Mouse (Mus musculus) hindbrain, embryonic 11.5 days (tissue): ENCODE measurements at regions not wholly inside any gene's neighbourhood (a gene's known extent, or its start where the extent isn't known, plus 50 kb on each side); places are given as distances from the start of the nearest gene placed in this dataset.
A peak's percentile ranks its signal among the peaks of the same experiment; 100 is the strongest.

ENCODE experiments used
- ATAC-seq: fragments of 200-750 bp; cut with Nextera tagmentation; 2 replicates; pipeline ENCODE4 v1.8.0; 2017; ENCODE audit warnings: mild to moderate bottlenecking, moderate TSS enrichment, moderate library complexity; ENCODE audit not compliant: low FRiP score
- DNase-seq: peaks from one replicate; pipeline ENCODE4 v3.0.0-alpha.2; 2015; ENCODE audit warnings: low spot score
- H3K27ac ChIP-seq: fragments of 300-500 bp; sonication (generic); 2 replicates; pipeline ENCODE4 v1.5.1; 2014; ENCODE audit warnings: mild to moderate bottlenecking, low read depth, low read length
- H3K27me3 ChIP-seq: fragments of 300-500 bp; sonication (generic); 2 replicates; pipeline ENCODE4 v1.6.1; 2014; ENCODE audit warnings: mild to moderate bottlenecking, low read length, moderate library complexity, mixed read lengths; ENCODE audit not compliant: control insufficient read depth, insufficient read depth
- H3K36me3 ChIP-seq: fragments of 300-500 bp; sonication (generic); 2 replicates; pipeline ENCODE4 v1.6.1; 2014; ENCODE audit warnings: mild to moderate bottlenecking, low read length, moderate library complexity, mixed read lengths; ENCODE audit not compliant: control insufficient read depth, insufficient read depth
- H3K4me1 ChIP-seq: fragments of 300-500 bp; sonication (generic); replicated peaks from 2 replicates; pipeline ENCODE4 v1.6.1; 2014; ENCODE audit warnings: low read length, mixed read lengths; ENCODE audit not compliant: control insufficient read depth, insufficient read depth
- H3K4me2 ChIP-seq: fragments of 300-500 bp; sonication (generic); replicated peaks from 2 replicates; pipeline ENCODE4 v1.6.1; 2014; ENCODE audit warnings: mild to moderate bottlenecking, low read depth, low read length
- H3K4me3 ChIP-seq: fragments of 300-500 bp; sonication (generic); 2 replicates; pipeline ENCODE4 v1.5.1; 2014; ENCODE audit warnings: low read depth, low read length
- H3K9ac ChIP-seq: fragments of 300-500 bp; sonication (generic); 2 replicates; pipeline ENCODE4 v1.6.1; 2014; ENCODE audit warnings: low read depth, low read length
- H3K9me3 ChIP-seq: fragments of 300-500 bp; sonication (generic); 2 replicates; pipeline ENCODE4 v1.6.1; 2016; ENCODE audit warnings: low read length; ENCODE audit not compliant: control insufficient read depth
- WGBS: fragments of 180-500 bp; shearing (Covaris S2); extraction: QIAGEN DNeasy Blood & Tissue Kit; methylation state at CpG from one replicate; pipeline ENCODE4 v1.1.7; 2014; 5-methylcytosine and 5-hydroxymethylcytosine counted together
- microRNA counts: library from miRNA; unstranded; fragments of <30 nt; microRNA quantifications from one replicate; lab custom pipeline; 2015

GRCm38 (mm10) chr6:51379560-51380274 lies 52.8 kb upstream of the Nfe2l3 start:
- Histone ChIP-seq H3K9ac (peak overlapping the region; percentile 90), H3K36me3 (no peaks in the 10 kb centered on the region), H3K27me3 (no peaks in the 10 kb centered on the region), H3K9me3 (no peaks in the 10 kb centered on the region), H3K4me3 (peak overlapping the region; percentile 35), H3K27ac (peak overlapping the region; percentile 92), H3K4me2 (peak overlapping the region; percentile 54), H3K4me1 (no peaks in the 10 kb centered on the region)
- DNase-seq (peak; percentile 84), ATAC-seq (peak; percentile 69)
- WGBS, result 7% methylated on average over 36 of the region's 36 CpGs

- no peak overlapping the region for H3K9ac ChIP-seq
- ATAC-seq, result no peak
- no peak overlapping the region for H3K4me2 ChIP-seq
- H3K4me3 ChIP-seq, result no peak overlapping the region
- no peaks in the 10 kb centered on the region for H3K36me3 ChIP-seq
- no peaks in the 10 kb centered on the region for H3K9me3 ChIP-seq
- H3K4me1 ChIP-seq, result no peaks in the 10 kb centered on the region
- WGBS, result 84% methylated on average over 4 of the region's 4 CpGs
- no peak overlapping the region for H3K27ac ChIP-seq
- peak; percentile 34 for DNase-seq
- no peaks in the 10 kb centered on the region for H3K27me3 ChIP-seq
Observed at GRCm38 (mm10) chr6:51380275-51380575, 52.2 kb upstream of the Nfe2l3 start.

DNA sequence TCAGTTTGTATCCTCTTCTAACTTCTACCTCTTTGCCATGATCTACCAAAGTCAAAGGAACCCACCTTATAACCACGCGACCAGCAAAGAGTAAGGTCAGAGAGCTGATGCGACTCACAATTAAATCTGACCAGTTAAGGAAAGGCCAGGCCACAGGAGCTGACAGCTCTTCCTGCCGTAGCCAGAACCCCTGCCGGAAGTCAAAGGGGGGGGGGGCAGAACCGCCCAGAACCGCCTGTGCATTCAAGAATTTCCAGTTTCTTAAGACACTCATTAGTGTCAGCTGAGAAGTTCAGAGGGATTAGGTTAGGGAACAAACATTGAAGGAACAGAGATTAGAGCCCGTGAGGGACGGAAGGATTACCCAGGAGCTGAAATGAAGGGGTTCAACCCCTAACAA lies 51.0 kb upstream of the Nfe2l3 start:
- DNase-seq (no peak), ATAC-seq (no peak)
- WGBS, result 51% methylated on average over 9 of the region's 9 CpGs

More for the DNA sequence above, 51.0 kb upstream of the Nfe2l3 start:
- H3K4me3 ChIP-seq, result no peak overlapping the region
- H3K9me3 ChIP-seq, result no peaks in the 10 kb centered on the region
- H3K36me3 ChIP-seq, result no peaks in the 10 kb centered on the region
- H3K9ac ChIP-seq, result no peak overlapping the region
- no peak overlapping the region for H3K27ac ChIP-seq
- H3K4me2 ChIP-seq, result no peak overlapping the region
- no peaks in the 10 kb centered on the region for H3K27me3 ChIP-seq
- no peaks in the 10 kb centered on the region for H3K4me1 ChIP-seq

MicroRNA genes in the stretch of these regions (microRNA counts, 519-probe panel; counts per million panel counts)
- 5,547 counts per million, percentile 81 among the panel's probes with 10 or more counts for microRNA mmu-miR-148a (lab: Ali Mortazavi, UCI)
